Mouse (Mus musculus): ENCODE measurements at regions not wholly inside any gene's neighbourhood (a gene's known extent, or its start where the extent isn't known, plus 50 kb on each side); places are given as distances from the start of the nearest gene placed in this dataset.

GRCm38 (mm10) chr2:169234368-169235070 lies 279.1 kb upstream of the Zfp64 start:
- TF ChIP-seq POLR2A (IDR thresholded peaks at IDR 0.05; ENCODE audit: borderline replicate concordance, extremely low read depth, low read depth, low read length) (no peak), CTCF (IDR thresholded peaks at IDR 0.05; ENCODE audit: insufficient read depth, low read length) (no peak)
- Histone ChIP-seq H3K4me1 (ENCODE audit: control insufficient read depth, insufficient read depth, low read length) (no peaks in the 10 kb centered on the region), H3K4me3 (replicated peaks; ENCODE audit: extremely low read depth, low read depth, low read length) (no peak overlapping the region)
- 70% methylated on average over 11 of the region's 11 CpGs for WGBS
- no peak for DNase-seq

GRCm38 (mm10) chr2:169233151-169234123 lies 278.1 kb upstream of the Zfp64 start:
- no peak overlapping the region for H3K4me3 ChIP-seq (replicated peaks; ENCODE audit: extremely low read depth, low read depth, low read length)
- no peak for DNase-seq
- whole genome bisulfite sequencing, result 61% methylated on average over 14 of the region's 14 CpGs
- TF ChIP-seq POLR2A (IDR thresholded peaks at IDR 0.05; ENCODE audit: borderline replicate concordance, extremely low read depth, low read depth, low read length), result no peak
- TF ChIP-seq CTCF (IDR thresholded peaks at IDR 0.05; ENCODE audit: insufficient read depth, low read length), result no peak
- H3K4me1 ChIP-seq (ENCODE audit: control insufficient read depth, insufficient read depth, low read length), result no peaks in the 10 kb centered on the region

- TF ChIP-seq CTCF (IDR thresholded peaks at IDR 0.05; ENCODE audit: insufficient read depth, low read length) (no peak), POLR2A (IDR thresholded peaks at IDR 0.05; ENCODE audit: borderline replicate concordance, extremely low read depth, low read depth, low read length) (no peak)
- 71% methylated on average over 8 of the region's 8 CpGs for WGBS
- H3K4me3 ChIP-seq (replicated peaks; ENCODE audit: extremely low read depth, low read depth, low read length), result no peak overlapping the region
- H3K4me1 ChIP-seq (ENCODE audit: control insufficient read depth, insufficient read depth, low read length), result no peaks in the 10 kb centered on the region
- no peak for DNase-seq
Observed at GRCm38 (mm10) chr2:169222264-169222663, 266.9 kb upstream of the Zfp64 start.

- TF ChIP-seq CTCF (IDR thresholded peaks at IDR 0.05; ENCODE audit: insufficient read depth, low read length) (no peak), POLR2A (IDR thresholded peaks at IDR 0.05; ENCODE audit: borderline replicate concordance, extremely low read depth, low read depth, low read length) (no peak)
Observed at GRCm38 (mm10) chr2:169221141-169221540, 265.8 kb upstream of the Zfp64 start.

GRCm38 (mm10) chr2:169215546-169216043 lies 260.2 kb upstream of the Zfp64 start:
- H3K4me1 ChIP-seq (ENCODE audit: control insufficient read depth, insufficient read depth, low read length), result no peaks in the 10 kb centered on the region
- no peak overlapping the region for H3K4me3 ChIP-seq (replicated peaks; ENCODE audit: extremely low read depth, low read depth, low read length)
- DNase-seq, result no peak
- WGBS, result 85% methylated on average over 18 of the region's 18 CpGs
- TF ChIP-seq CTCF (IDR thresholded peaks at IDR 0.05; ENCODE audit: insufficient read depth, low read length), result no peak
- TF ChIP-seq POLR2A (IDR thresholded peaks at IDR 0.05; ENCODE audit: borderline replicate concordance, extremely low read depth, low read depth, low read length), result no peak

More at GRCm38 (mm10) chr2:169221141-169221540, 265.8 kb upstream of the Zfp64 start:
- Histone ChIP-seq H3K4me3 (replicated peaks; ENCODE audit: extremely low read depth, low read depth, low read length) (no peak overlapping the region), H3K4me1 (ENCODE audit: control insufficient read depth, insufficient read depth, low read length) (no peaks in the 10 kb centered on the region)
- WGBS, result 71% methylated on average over 7 of the region's 7 CpGs
- DNase-seq, result no peak

- no peak for DNase-seq
- 78% methylated on average over 1 of the region's 1 CpGs for WGBS
- TF ChIP-seq POLR2A (IDR thresholded peaks at IDR 0.05; ENCODE audit: borderline replicate concordance, extremely low read depth, low read depth, low read length) (no peak), CTCF (IDR thresholded peaks at IDR 0.05; ENCODE audit: insufficient read depth, low read length) (no peak)
- Histone ChIP-seq H3K4me1 (ENCODE audit: control insufficient read depth, insufficient read depth, low read length) (no peaks in the 10 kb centered on the region), H3K4me3 (replicated peaks; ENCODE audit: extremely low read depth, low read depth, low read length) (no peak overlapping the region)
Observed at GRCm38 (mm10) chr2:169214396-169214795, 259.0 kb upstream of the Zfp64 start.

GRCm38 (mm10) chr2:169213314-169213713 lies 257.9 kb upstream of the Zfp64 start:
- no peak overlapping the region for H3K4me3 ChIP-seq (replicated peaks; ENCODE audit: extremely low read depth, low read depth, low read length)
- no peaks in the 10 kb centered on the region for H3K4me1 ChIP-seq (ENCODE audit: control insufficient read depth, insufficient read depth, low read length)
- WGBS, result 38% methylated on average over 10 of the region's 10 CpGs
- no peak for TF ChIP-seq POLR2A (IDR thresholded peaks at IDR 0.05; ENCODE audit: borderline replicate concordance, extremely low read depth, low read depth, low read length)
- no peak for TF ChIP-seq CTCF (IDR thresholded peaks at IDR 0.05; ENCODE audit: insufficient read depth, low read length)
- DNase-seq, result no peak

- WGBS, result 69% methylated on average over 3 of the region's 3 CpGs
Observed at GRCm38 (mm10) chr2:169212676-169213257, 257.4 kb upstream of the Zfp64 start.

GRCm38 (mm10) chr2:169204254-169204752 lies 248.9 kb upstream of the Zfp64 start:
- Histone ChIP-seq H3K4me3 (replicated peaks; ENCODE audit: extremely low read depth, low read depth, low read length) (no peak overlapping the region), H3K4me1 (ENCODE audit: control insufficient read depth, insufficient read depth, low read length) (no peaks in the 10 kb centered on the region)
- no peak for DNase-seq
- 18% methylated on average over 19 of the region's 19 CpGs for WGBS
- no peak for TF ChIP-seq POLR2A (IDR thresholded peaks at IDR 0.05; ENCODE audit: borderline replicate concordance, extremely low read depth, low read depth, low read length)

More at GRCm38 (mm10) chr2:169212676-169213257, 257.4 kb upstream of the Zfp64 start:
- Histone ChIP-seq H3K4me1 (ENCODE audit: control insufficient read depth, insufficient read depth, low read length) (no peaks in the 10 kb centered on the region), H3K4me3 (replicated peaks; ENCODE audit: extremely low read depth, low read depth, low read length) (no peak overlapping the region)
- no peak for TF ChIP-seq CTCF (IDR thresholded peaks at IDR 0.05; ENCODE audit: insufficient read depth, low read length)
- no peak for TF ChIP-seq POLR2A (IDR thresholded peaks at IDR 0.05; ENCODE audit: borderline replicate concordance, extremely low read depth, low read depth, low read length)
- DNase-seq, result no peak
